Mouse (Mus musculus) spleen, adult 2 months (tissue): Measurements from ENCODE around the gene Slc4a4. TPM values are rescaled to one million over a fixed set of nuclear protein-coding genes. Genes with fewer than 3 reads are reported as not detected.

Experiments
- DNase-seq, 2 experiments: peaks; one replicate each; pipeline versions ENCODE4 v3.0.0 to v3.0.0-alpha.2; 2012 to 2021; ENCODE audit warnings: low spot score in 2 of 2, low read depth in 1 of 2
- H3K27ac ChIP-seq: fragments of 200-500 bp; 2 replicates; pipeline ENCODE4 v1.5.1; 2012; ENCODE audit warnings: low read length, inconsistent platforms; ENCODE audit not compliant: insufficient read depth
- H3K27me3 ChIP-seq: fragments of 200-500 bp; 2 replicates; pipeline ENCODE4 v1.6.1; 2012; ENCODE audit warnings: mild to moderate bottlenecking, moderate library complexity, low read length, inconsistent platforms; ENCODE audit not compliant: control insufficient read depth, insufficient read depth
- H3K36me3 ChIP-seq: fragments of 200-500 bp; 2 replicates; pipeline ENCODE4 v1.6.1; 2012; ENCODE audit warnings: mild to moderate bottlenecking, low read length, inconsistent platforms; ENCODE audit not compliant: control insufficient read depth, insufficient read depth
- H3K4me1 ChIP-seq: fragments of 200-500 bp; 2 replicates; pipeline ENCODE4 v1.6.1; 2011; ENCODE audit warnings: inconsistent platforms; ENCODE audit not compliant: control insufficient read depth, insufficient read depth, insufficient read length
- H3K4me3 ChIP-seq: fragments of 200-500 bp; 2 replicates; pipeline ENCODE4 v1.5.1; 2011; ENCODE audit warnings: mild to moderate bottlenecking, inconsistent platforms; ENCODE audit not compliant: insufficient read depth, insufficient read length; ENCODE audit errors: extremely low read depth
- CTCF ChIP-seq: fragments of 200-500 bp; IDR thresholded peaks from 2 replicates; pipeline ENCODE4 v1.5.1; 2011; ENCODE audit warnings: mild to moderate bottlenecking, inconsistent platforms; ENCODE audit not compliant: insufficient read depth, insufficient read length, insufficient replicate concordance; ENCODE audit errors: extremely low read depth
- POLR2A ChIP-seq: fragments of 200-500 bp; IDR thresholded peaks from 2 replicates; pipeline ENCODE4 v1.6.1; 2011; ENCODE audit warnings: low read depth, low read length, inconsistent platforms
- WGBS: fragments of 180-500 bp; shearing (Covaris S2); methylation state at CpG from one replicate; pipeline ENCODE4 v1.1.7; 2018; 5-methylcytosine and 5-hydroxymethylcytosine counted together
- polyA plus RNA-seq: library from polyadenylated mRNA; depleted of rRNA; stranded (reverse); fragments of >200 nt; gene quantifications from 2 replicates; pipeline ENCODE4 v1.2.3, GENCODE M21; 2012

The Slc4a4 gene
- polyA plus RNA-seq, 1 experiment, result 0.14 TPM

DNA sequence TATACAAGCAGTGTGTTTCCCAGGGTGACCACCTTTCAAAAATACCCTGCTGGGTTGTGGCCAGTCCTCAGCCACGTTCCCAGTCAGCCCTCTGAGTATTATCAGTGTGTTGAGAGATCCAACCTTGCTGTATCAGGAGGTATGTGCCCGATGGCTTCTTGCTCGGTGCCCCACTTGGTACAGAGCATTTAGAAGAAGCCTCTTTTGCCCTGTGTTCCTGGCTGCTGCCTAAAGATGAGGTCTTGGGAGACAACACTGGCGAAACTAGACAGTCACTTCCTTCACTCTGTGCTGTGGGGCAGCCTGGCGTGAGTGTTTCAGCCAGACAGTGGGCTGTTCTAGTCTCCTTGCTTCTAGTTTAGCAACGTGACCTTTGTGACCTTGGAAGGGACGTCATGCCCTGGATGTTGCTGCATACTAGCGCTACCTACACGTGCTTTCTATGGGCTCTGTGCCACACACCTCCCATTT is 29.9 kb downstream of the Slc4a4 start:
- Histone ChIP-seq H3K36me3 (no peaks in the 10 kb centered on the region), H3K27me3 (no peaks in the 10 kb centered on the region), H3K4me1 (no peaks in the 10 kb centered on the region), H3K27ac (no peak overlapping the region), H3K4me3 (no peak overlapping the region)
- TF ChIP-seq POLR2A, result no peak
- TF ChIP-seq CTCF, result no peak
- no peak for DNase-seq
- WGBS, result 80% methylated on average over 9 of the region's 9 CpGs

DNA sequence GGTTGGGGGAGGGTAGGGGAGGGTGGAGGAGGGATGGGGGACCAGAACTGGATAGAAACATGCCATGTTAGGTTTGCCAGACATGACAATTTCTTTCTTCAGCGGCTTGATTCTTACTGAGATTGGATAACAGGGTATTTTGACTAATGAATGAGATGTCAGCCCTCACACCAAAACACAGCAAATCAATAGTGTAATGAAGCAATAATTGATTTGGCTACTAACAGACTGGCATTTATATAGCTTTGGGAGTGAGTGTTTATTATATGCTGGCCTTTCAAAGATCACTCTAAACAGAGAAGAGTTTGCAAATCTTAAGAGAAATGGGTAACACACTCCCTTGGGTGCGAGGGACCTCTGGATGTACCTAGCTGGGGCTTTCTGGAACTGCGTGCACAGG is 30.6 kb downstream of the Slc4a4 start:
- WGBS, result 88% methylated on average over 3 of the region's 3 CpGs
- H3K4me1 ChIP-seq, result no peaks in the 10 kb centered on the region
- no peaks in the 10 kb centered on the region for H3K27me3 ChIP-seq

DNA sequence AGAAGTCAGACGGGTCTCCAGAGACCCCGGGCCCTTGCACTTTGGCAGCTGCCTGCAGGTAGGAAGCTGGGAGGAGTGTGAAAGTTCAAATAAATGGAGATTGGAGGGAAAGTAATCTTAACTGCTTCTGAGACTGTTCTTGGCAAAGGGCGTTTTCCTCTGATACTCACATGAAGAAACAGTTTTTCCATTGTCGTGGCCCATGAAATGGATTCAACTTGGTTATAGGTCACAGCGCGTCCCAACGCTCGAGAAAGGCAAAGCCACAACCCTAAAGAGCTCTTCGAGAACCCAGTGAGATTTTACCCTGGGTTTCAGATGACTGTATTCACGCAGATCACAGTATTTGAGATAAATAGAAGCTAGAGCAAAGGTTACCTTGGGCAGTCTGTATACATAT is 31.0 kb downstream of the Slc4a4 start:
- Histone ChIP-seq H3K27ac (no peak overlapping the region), H3K36me3 (no peaks in the 10 kb centered on the region), H3K27me3 (no peaks in the 10 kb centered on the region), H3K4me3 (no peak overlapping the region), H3K4me1 (no peaks in the 10 kb centered on the region)
- no peak for DNase-seq
- WGBS, result 86% methylated on average over 10 of the region's 10 CpGs
- TF ChIP-seq POLR2A (no peak), CTCF (no peak)

More for the DNA sequence above, 30.6 kb downstream of the Slc4a4 start:
- Histone ChIP-seq H3K36me3 (no peaks in the 10 kb centered on the region), H3K4me3 (no peak overlapping the region), H3K27ac (no peak overlapping the region)
- DNase-seq, result no peak
- no peak for TF ChIP-seq POLR2A
- no peak for TF ChIP-seq CTCF

DNA sequence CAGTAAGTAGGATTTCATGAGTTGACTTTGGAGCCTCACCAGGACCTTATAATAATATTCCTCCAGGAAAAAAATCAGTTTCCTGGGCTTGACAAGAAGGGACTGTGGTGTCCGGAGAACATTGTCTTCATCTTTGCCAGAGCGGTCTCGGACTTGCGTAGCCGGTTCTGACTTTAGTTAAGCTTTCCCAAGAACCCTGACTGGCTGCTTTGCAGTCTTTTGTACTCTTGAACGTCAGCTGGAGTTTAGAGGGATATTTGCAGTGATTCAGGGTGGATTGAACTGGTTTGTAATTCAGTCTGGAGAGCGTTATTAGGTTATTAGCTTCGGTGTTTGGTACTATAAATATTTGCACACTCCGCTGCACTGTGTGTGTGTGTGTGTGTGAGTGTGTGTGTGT is 31.9 kb downstream of the Slc4a4 start:
- 93% methylated on average over 9 of the region's 9 CpGs for WGBS
- H3K27me3 ChIP-seq, result no peaks in the 10 kb centered on the region
- no peak overlapping the region for H3K27ac ChIP-seq
- H3K36me3 ChIP-seq, result no peaks in the 10 kb centered on the region
- TF ChIP-seq CTCF (no peak), POLR2A (no peak)
- H3K4me1 ChIP-seq, result no peaks in the 10 kb centered on the region
- DNase-seq, result no peak
- H3K4me3 ChIP-seq, result no peak overlapping the region

DNA sequence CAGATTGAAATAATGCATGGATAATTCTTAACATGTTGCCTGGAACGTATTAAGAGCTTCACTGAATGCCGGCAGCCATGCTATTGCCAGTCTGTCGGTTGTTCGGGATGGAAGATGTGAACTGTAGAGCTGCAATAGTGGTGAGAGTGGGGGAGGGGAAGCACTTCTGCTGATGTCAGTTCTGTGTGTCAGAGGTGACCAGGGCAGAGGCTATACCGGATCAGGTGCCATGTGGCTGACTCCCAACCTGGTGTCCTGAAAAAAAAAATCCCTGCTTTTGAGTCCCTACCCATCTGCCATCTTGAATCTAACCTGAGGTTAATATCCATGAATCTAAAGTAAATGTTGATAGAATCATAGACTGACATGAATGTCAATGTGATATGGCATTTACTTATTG is 39.0 kb downstream of the Slc4a4 start:
- no peaks in the 10 kb centered on the region for H3K36me3 ChIP-seq
- no peak for TF ChIP-seq CTCF
- no peak for TF ChIP-seq POLR2A
- no peaks in the 10 kb centered on the region for H3K27me3 ChIP-seq
- H3K4me3 ChIP-seq, result no peak overlapping the region
- no peak for DNase-seq
- H3K27ac ChIP-seq, result no peak overlapping the region
- H3K4me1 ChIP-seq, result no peaks in the 10 kb centered on the region
- WGBS, result 91% methylated on average over 5 of the region's 5 CpGs

DNA sequence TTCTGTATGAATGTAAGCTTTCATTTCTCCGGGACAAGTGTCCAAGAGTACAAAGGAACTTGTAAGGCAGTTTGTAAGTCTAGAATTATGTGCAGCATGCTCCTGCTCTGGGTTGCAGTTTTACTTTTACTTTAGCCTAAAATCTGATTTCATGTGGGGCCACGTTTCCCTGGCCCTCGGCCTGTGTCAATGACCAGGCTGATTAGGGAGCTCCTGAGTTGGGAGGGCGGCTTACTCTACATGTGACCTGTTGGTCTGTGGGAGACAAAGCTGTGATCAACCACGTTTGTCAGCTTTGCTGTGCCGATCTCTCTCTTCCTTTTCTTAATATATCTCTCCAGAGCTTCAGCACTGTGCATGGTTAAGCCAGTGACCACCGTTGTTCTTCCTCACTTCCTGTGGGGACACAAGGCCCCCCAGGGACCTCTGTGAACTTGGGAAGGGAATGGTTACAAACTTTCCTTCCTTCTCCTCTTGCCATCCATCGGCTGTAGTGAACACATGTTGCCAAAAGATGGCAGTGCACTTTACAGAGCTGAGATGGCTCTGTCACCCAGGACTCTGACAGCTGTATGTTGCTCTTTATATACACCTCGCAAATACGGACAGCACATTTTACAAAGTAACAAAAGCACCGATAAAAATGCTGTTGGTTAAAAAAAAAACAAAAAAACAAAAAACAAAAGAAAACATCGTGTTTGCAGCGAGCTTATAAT is 41.7 kb downstream of the Slc4a4 start:
- Histone ChIP-seq H3K27me3 (no peaks in the 10 kb centered on the region), H3K27ac (no peak overlapping the region), H3K4me3 (no peak overlapping the region), H3K36me3 (no peaks in the 10 kb centered on the region), H3K4me1 (no peaks in the 10 kb centered on the region)
- 21% methylated on average over 13 of the region's 13 CpGs for WGBS
- TF ChIP-seq POLR2A (no peak), CTCF (peak; percentile 44; the same call in 1 of the 2 replicates)
- DNase-seq, result peak in 1 of 2 experiments; percentile 17

DNA sequence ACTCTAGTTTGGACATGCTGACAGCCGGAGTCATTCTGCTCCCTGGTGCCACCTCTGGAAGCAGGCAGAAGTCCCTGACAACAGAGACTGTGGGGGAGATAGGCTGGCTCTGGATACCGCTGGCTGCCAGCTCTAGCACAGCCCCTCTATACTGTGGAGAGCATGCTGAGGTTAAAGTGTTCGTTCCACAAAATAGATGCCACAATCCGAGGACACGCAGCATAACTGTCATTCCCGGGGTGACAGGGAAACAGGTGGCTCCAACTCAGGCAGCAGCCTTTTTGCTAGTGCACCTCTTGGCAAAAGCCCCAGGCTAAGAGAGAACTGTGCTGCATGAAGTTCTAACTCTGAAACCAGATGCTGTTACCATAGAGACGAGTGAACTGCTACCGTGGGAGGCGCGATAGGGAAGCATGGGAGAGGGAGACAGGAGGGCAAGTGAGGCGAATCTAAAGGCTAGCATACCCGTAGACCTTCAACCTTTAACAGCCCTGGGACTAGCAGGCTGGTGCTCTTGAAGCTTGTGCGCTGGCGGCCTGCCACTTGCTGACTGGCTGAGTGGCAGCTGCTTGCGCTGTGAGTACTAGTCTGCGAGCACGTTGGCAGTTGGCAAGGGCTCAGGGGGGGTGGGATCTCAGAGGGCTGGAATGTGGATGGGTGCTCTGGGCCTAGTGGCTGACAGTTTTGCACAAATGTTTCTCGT is 42.9 kb downstream of the Slc4a4 start:
- no peaks in the 10 kb centered on the region for H3K27me3 ChIP-seq
- H3K27ac ChIP-seq, result no peak overlapping the region
- H3K4me3 ChIP-seq, result no peak overlapping the region
- TF ChIP-seq POLR2A (no peak), CTCF (no peak)
- no peak for DNase-seq
- no peaks in the 10 kb centered on the region for H3K36me3 ChIP-seq
- 71% methylated on average over 18 of the region's 18 CpGs for WGBS
- no peaks in the 10 kb centered on the region for H3K4me1 ChIP-seq
